Mouse (Mus musculus) cerebellum, adult 11-12 months (tissue): ENCODE results near the gene Cdkn3.
"Not testable (repeated sequence)": the region's sequence is repeated elsewhere in the genome, so short reads cannot be mapped to it uniquely, and the experiment has no call there.

Experiments used
- DNase-seq: peaks from one replicate; pipeline ENCODE4 v3.0.0; 2022

Gene Cdkn3

GRCm38 (mm10) chr14:46760355-46761029, at the start of gene Cdkn3:
Cdkn3 (plus strand) TSS chr14:46760541.
- DNase-seq = peak; percentile 84

DNA sequence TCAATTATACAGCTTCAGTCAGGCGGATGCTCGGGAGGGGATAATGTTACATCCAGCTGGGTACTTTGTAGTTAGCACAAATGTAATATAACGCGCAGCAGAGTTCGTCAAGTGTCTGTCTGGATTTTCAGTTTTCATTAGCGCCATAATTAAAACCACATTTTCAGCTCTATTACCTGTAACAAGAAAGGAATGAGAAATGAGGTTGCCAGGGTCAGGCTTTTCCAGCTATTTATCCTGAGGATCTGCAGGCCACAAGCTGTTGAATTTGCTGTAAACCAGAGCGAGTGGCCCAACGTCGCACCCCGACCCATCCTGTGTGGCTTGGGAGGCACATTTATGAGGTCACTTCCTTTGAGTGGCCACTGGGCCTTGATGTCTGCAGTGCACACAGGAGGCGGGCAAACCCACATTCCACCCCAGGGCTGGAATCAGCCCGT, 41.8 kb upstream of the Cdkn3 start:
- no peak for DNase-seq

DNA sequence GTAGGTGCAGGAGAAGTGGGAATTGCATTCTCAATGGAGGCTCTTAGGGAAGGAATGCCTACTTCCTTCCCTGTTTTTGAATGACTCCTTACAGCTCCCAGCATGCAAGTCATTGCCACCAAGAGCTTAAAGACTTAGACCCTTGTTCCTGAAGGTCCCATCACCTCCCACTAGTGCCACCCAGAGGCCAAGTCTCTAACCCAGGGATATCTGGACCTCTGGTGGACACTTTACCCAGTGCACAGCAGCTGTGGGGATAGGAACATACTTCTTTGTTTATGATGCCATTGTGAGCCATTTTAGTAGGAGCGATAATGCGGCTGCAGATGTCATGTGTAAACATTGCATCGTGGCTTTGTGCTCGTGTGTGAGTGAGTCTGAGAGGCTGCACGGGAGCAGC, 38.3 kb upstream of the Cdkn3 start:
- DNase-seq = no peak

DNA sequence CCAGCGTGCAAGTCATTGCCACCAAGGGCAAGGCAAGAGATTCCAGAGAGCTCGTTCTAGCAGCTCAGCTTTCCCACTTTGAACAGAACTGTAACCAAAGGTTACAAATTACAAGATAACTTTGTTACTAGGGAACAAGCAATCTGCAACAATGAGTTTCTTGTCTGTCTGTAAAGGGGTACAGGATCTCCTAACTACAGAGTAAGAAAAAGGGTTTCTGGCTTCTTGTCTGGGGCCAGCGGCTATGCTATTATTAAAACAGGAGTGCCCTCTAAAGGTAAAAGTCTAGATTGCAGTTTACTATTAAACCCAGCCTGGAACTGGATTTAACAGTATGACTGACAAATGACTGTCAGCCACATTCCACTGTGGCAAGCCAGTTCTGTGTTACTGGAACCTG, 36.5 kb upstream of the Cdkn3 start:
- DNase-seq = no peak

GRCm38 (mm10) chr14:46724941-46725340, 35.4 kb upstream of the Cdkn3 start:
- no peak for DNase-seq

DNA sequence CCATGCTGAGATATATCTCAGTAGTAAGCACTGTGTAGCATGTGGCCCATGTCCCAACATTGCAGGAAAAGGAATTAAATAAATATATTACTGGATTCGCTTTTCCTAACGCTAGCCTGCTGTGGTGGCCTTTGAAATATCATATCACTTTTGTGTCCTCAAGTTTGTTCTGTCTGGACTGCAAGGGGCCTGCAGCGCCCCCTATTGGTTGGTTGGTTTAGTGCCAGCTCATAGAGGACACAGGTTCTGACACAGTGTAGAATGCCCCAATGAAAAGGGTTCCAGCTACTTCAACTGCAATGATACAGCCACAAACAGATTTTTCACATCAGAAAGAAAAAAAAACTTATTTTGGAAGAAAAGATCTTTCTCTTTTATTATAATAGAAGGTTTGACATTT, 34.6 kb upstream of the Cdkn3 start:
- DNase-seq = no peak

DNA sequence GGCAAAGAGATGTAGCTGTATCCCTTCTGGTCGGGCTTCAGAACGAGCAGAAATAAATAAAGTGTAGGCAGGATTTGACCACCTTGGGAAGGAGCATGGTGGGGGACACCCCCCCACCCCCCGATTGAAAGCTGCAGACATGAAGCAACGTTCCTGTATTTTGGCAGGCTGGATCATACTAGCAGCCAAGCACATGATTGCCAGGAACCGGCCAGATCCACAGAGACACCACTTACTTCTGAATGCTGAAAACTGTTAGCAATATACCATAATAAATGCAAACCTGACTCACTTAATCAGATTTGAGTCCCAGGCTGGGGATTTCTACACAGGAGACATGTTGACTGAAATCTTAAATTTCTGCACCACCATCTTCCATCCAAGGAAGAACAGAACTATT, 26.1 kb upstream of the Cdkn3 start:
- DNase-seq = no peak

DNA sequence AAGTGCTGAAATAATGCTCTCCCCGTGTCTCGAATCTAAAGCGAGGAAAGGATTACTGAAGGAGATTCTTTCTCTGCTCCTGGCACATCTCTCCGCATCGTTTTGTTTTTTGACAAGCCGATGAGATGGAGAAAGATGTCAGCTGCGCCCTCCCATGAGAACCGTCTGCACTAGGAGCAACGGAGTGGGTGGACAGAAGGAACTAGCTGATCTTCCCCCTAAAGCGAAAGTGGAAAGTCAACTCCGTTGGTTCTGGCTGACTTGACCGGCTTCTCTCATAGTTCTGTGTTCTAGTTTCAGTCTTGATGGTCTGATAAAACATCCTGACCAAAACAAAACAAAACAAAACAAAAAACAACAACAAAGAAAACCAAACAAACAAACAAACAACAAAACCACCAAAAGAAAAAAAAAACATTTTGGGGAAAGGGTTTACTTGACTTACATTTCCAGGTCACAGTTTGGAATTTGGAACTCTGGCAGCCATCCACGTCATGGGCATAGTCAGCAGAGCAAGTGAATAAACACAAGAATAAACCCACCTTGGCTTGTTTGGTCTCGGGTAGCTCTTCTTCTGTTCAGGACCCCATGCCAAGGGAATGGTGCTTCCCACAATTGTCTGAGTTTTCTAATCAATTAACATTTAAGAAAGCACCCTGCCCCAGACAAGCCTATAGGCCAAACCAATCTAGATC, 25.4 kb upstream of the Cdkn3 start:
- no peak for DNase-seq

DNA sequence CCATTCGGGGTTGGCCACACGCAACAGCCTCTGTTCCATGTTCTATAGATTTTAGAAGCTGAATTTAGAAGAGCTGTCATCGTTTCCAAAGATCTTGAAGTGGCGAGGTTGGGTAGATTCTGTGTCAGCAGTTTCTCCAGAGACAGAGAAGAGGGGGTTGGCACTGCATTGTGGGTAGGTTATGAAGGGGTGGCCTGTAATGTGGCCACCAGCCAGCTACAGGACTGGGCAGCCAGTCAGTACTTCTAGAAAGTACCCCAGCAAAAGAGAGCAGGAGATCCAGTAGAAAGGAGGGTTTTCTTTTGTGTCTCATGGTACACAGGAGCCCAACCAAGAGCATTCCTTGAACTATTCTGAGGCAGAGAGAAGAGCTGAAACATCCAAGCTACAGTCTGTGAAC, 24.0 kb upstream of the Cdkn3 start:
- DNase-seq = no peak

GRCm38 (mm10) chr14:46737346-46737745, 23.0 kb upstream of the Cdkn3 start:
- not testable (repeated sequence) for DNase-seq

DNA sequence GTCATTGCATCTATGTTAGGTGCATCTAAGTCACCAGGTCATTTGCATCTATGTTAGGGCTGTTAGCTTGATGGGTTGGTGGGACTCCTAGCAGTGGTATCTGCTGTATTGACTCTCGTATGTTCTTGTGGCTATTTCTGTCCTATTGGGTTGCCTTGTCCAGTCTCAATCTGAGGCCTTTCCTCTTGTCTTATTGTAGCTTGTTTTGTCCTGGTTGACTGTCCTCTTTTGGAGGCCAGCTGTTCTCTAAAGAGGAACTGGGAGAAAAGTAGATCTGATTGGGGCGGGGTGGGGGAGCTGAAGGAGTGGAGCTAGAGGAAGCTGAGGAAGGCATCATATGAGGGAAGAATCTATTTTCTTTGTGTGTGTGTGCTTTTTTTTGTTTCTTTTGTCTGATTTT, 17.7 kb upstream of the Cdkn3 start:
- no peak for DNase-seq

- DNase-seq = no peak
These were observed 14.9 kb upstream of the Cdkn3 start for GRCm38 (mm10) chr14:46745413-46745812.

DNA sequence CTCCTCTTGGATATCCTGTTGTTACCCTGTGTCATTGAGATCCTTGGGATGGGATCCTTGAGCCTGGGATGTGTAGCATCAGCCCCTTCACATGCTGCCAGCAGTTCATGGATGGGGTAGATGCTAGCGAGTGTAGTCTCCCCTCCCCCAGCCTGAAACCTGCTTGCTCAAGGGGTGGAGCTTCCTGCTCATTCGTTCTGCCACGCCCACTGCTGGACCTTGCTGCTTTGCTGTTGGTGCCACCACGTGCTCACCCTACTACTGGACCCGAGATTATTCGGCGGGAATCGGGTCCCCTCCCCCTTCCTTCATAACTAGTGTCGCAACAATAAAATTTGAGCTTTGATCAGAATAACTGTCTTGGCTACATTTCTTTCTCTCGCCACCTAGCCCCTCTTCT, 6.0 kb upstream of the Cdkn3 start:
- not testable (repeated sequence) for DNase-seq

- no peak for DNase-seq
These were observed 4.5 kb upstream of the Cdkn3 start for GRCm38 (mm10) chr14:46755851-46756250.

GRCm38 (mm10) chr14:46757736-46758135, 2.6 kb upstream of the Cdkn3 start:
- DNase-seq = no peak

GRCm38 (mm10) chr14:46759970-46760354, 379 bp upstream of the Cdkn3 start:
- DNase-seq = no peak

DNA sequence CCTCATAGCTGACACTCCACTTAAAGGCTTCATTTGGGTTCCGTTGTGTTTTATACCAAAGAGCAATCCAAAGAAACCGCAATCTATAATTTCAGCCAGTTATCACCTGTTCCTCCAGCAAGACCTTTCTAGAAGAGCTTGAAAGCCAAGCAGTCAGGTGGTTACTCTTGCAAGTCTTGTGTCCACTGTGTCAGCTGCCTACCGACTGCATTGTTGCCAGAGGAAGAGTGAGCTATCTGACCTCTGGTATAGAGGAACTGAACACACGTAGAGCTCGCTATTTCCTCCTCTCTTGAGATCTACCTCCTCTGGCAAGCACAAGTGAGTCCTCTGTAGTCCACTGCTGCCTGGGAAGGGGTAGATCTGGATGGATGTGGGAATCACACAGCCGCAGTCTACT, 845 bp downstream of the Cdkn3 start:
- DNase-seq = no peak

GRCm38 (mm10) chr14:46767116-46767515, 6.8 kb downstream of the Cdkn3 start:
- DNase-seq = peak; percentile 31

DNA sequence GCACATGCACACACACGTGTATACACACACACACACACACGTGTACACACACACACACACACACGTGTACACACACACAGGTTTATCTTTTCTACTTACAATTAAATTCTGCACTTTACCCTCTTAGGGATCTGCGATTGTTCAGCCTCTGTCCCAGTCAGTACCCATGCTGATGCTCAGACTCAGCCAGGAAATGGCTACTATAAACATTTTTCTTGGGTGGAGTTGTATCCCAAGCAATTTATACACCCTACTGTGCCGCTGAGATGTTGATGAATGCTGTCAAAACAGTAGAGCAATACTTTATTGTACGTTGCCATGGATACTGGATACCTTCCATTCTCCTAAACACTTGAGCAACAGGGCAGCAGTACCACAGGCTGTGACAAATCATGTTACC, 9.7 kb downstream of the Cdkn3 start:
- no peak for DNase-seq

GRCm38 (mm10) chr14:46778756-46779155, 18.4 kb downstream of the Cdkn3 start:
- DNase-seq = no peak

- DNase-seq = no peak
These were observed 18.9 kb downstream of the Cdkn3 start for GRCm38 (mm10) chr14:46779217-46779616.

GRCm38 (mm10) chr14:46781086-46781485, 20.7 kb downstream of the Cdkn3 start:
- no peak for DNase-seq

DNA sequence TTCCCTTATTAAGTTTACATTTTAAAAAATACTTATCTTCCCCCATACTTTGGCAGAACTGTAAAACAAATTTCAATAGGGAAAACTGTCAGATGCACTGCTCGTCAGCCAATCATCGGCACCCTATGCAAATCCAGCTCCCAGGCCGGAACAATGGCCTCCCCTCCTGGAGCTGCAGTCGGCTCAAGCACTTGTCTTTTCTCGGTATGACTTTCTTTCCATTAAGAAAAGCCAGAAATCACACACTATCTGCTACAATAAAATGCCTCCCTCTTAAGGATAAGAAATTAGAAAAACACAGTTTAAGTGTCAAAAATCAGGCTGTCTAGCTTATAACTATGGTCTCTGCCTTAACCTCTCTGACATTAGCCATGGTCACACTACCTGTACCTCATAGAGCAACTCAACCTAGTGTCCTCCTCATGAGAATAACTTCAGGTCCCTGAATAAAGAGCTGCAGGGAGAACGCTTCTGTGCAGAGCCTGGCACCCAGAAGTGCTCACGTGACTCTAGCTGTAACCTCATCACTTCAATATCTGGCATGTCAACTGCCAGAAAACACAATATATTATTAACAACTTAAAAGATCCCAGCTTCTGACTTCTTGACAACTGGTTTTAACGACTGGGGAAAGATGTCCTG, 22.0 kb downstream of the Cdkn3 start:
- no peak for DNase-seq

GRCm38 (mm10) chr14:46783327-46783926, 23.1 kb downstream of the Cdkn3 start:
- no peak for DNase-seq
